Mouse (Mus musculus) heart, embryonic 14.5 days (tissue): Measurements from ENCODE around the gene Grm7. TPM values are rescaled to one million over a fixed set of nuclear protein-coding genes. Genes with fewer than 3 reads are reported as not detected.

Experiments used
- ATAC-seq: fragments of 200-750 bp; cut with Nextera tagmentation; 2 replicates; pipeline ENCODE4 v1.8.0; 2017; ENCODE audit warnings: low read depth, moderate TSS enrichment; ENCODE audit not compliant: insufficient number of reproducible peaks, insufficient read depth, low FRiP score
- H3K27ac ChIP-seq, 2 experiments: fragments of 200-500 bp in 1 of 2; fragments of 300-500 bp in 1 of 2; sonication (generic) in 1 of 2; replicated peaks in 1 of 2; 2 replicates each; pipeline ENCODE4 v1.5.1; 2012 to 2014; ENCODE audit warnings: low read depth in 2 of 2, low read length in 2 of 2, control low read depth in 1 of 2, mild to moderate bottlenecking in 1 of 2, mixed read lengths in 1 of 2; ENCODE audit not compliant: control insufficient read depth in 1 of 2, insufficient read depth in 1 of 2
- H3K27me3 ChIP-seq: fragments of 300-500 bp; sonication (generic); 2 replicates; pipeline ENCODE4 v1.6.1; 2014; ENCODE audit warnings: mild to moderate bottlenecking, low read length, control low read depth; ENCODE audit not compliant: control insufficient read depth, insufficient read depth
- H3K36me3 ChIP-seq: fragments of 300-500 bp; sonication (generic); 2 replicates; pipeline ENCODE4 v1.6.1; 2014; ENCODE audit warnings: mild to moderate bottlenecking, control low read depth, low read length, mixed read lengths; ENCODE audit not compliant: control insufficient read depth, insufficient read depth
- H3K4me1 ChIP-seq, 2 experiments: fragments of 200-500 bp in 1 of 2; fragments of 300-500 bp in 1 of 2; sonication (generic) in 1 of 2; 2 replicates each; pipeline ENCODE4 v1.6.1; 2012 to 2014; ENCODE audit warnings: low read length in 2 of 2, control low read depth in 1 of 2, mixed read lengths in 1 of 2; ENCODE audit not compliant: control insufficient read depth in 2 of 2, insufficient read depth in 2 of 2
- H3K4me2 ChIP-seq: fragments of 300-500 bp; sonication (generic); 2 replicates; pipeline ENCODE4 v1.6.1; 2014; ENCODE audit warnings: mild to moderate bottlenecking, low read length
- H3K4me3 ChIP-seq, 2 experiments: fragments of 200-500 bp in 1 of 2; fragments of 300-500 bp in 1 of 2; sonication (generic) in 1 of 2; 2 replicates each; pipeline ENCODE4 v1.5.1; 2012 to 2014; ENCODE audit warnings: low read length in 2 of 2, mild to moderate bottlenecking in 2 of 2, control low read depth in 1 of 2, low read depth in 1 of 2, moderate library complexity in 1 of 2; ENCODE audit not compliant: control insufficient read depth in 1 of 2, insufficient read depth in 1 of 2
- H3K9ac ChIP-seq: fragments of 300-500 bp; sonication (generic); 2 replicates; pipeline ENCODE4 v1.6.1; 2014; ENCODE audit warnings: mild to moderate bottlenecking, low read length
- H3K9me3 ChIP-seq: fragments of 300-500 bp; sonication (generic); 2 replicates; pipeline ENCODE4 v1.6.1; 2016; ENCODE audit warnings: low read length, control low read depth; ENCODE audit not compliant: control insufficient read depth
- WGBS: fragments of 180-500 bp; shearing (Covaris S2); extraction: QIAGEN DNeasy Blood & Tissue Kit; methylation state at CpG from one replicate; pipeline ENCODE4 v1.1.7; 2014; 5-methylcytosine and 5-hydroxymethylcytosine counted together
- polyA plus RNA-seq: library from polyadenylated mRNA; unstranded; fragments of >200 nt; fragmentation: Nextera tagmentation; extraction: Ambion mirVana; gene quantifications from 2 replicates; pipeline ENCODE4 v1.2.1, GENCODE M21; 2014

Gene Grm7
- polyA plus RNA-seq, 1 experiment from 2014 or later: 0.73 TPM

DNA sequence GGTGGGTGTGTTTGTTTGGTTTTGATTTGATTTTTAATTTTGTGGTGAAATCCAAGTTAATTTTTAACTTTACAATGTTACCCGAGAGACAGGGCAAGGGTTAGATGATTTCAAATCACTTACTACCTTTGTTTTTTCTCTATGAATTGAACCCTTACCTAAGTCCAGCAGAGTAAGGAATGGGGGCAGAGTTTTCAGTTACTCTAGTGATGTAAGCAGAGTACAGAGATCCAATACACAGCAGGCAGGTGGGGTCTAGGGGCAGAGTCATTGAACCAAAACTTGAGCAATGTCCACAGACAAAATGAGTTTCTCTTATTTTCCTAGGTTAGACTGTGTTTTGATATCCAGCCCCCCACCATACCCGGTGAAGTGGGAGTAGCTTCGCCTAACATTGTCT is 723.2 kb downstream of the Grm7 start:
- H3K27ac ChIP-seq: no peak overlapping the region
- no peak overlapping the region for H3K4me2 ChIP-seq
- no peaks in the 10 kb centered on the region for H3K9me3 ChIP-seq
- WGBS: 76% methylated on average over 3 of the region's 3 CpGs
- H3K9ac ChIP-seq: no peak overlapping the region
- no peaks in the 10 kb centered on the region for H3K27me3 ChIP-seq
- H3K4me1 ChIP-seq: 0 out of 4 replicates have a peak, but pooled peaks cover 0 to 8% of the 10 kb centered on the region in 2 experiments
- ATAC-seq: no peak
- H3K36me3 ChIP-seq: no peaks in the 10 kb centered on the region
- H3K4me3 ChIP-seq: no peak overlapping the region

DNA sequence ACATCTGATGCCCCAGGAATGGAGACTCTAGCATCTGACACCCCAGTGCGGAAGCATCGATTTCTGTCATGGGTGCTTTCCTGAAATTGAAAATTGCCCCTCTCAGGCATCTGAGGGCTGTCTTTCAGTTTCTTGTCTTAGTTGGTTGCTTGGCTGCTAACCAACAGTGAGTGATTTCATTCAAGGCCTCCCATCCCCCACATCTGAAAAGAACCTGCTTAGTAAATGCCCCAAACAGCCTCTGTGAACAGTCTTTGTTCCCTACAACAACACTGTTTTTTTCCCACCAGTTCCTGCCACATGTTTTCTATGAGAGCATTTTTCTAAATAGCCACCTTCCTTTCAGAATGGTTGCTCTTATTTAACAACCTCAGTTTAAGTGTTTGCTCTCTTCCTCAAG is 723.6 kb downstream of the Grm7 start:
- Histone ChIP-seq H3K9ac (no peak overlapping the region), H3K9me3 (no peaks in the 10 kb centered on the region), H3K4me1 (0 out of 4 replicates have a peak, but pooled peaks cover 0 to 8% of the 10 kb centered on the region in 2 experiments), H3K36me3 (no peaks in the 10 kb centered on the region), H3K4me3 (no peak overlapping the region), H3K27me3 (no peaks in the 10 kb centered on the region), H3K4me2 (no peak overlapping the region), H3K27ac (no peak overlapping the region)
- WGBS: 92% methylated on average over 2 of the region's 2 CpGs
- no peak for ATAC-seq

DNA sequence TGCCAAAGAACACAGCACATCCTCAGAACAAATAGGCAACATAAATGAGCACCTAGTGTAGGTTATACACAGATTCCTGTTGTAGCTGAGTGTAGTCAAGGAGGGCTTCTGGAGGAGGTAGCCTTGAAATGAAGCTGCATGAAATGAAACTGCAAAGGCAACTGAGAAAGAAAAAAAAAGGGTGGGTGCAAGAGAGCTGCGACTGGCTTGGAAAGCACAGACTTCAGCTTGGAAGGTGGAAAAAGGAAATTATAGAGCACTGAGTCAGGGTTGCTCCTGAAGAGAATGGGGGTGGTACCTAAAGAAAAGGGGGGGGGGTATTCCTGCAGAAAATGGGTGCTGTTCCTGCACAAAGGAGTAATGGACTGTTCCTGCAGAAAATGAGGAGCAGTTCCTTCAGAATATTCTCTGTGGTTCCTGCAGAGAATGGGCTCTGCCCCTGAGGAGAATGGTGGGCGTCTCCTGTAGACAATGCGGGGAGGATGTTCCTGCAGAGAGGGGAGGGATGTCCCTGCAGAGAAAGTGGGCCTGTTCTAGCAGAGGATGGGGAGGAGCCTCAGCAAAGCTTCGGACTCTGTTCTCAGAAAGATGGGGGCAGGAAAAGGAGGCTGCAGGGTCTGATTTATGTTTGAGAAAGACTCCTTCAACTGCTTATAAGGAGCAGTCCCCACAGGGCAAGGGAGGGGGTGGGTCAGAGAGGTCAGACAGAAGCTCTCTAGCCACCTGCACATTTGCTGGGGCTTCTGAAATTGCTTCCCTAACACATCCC is 726.4 kb downstream of the Grm7 start:
- H3K27me3 ChIP-seq: no peaks in the 10 kb centered on the region
- no peaks in the 10 kb centered on the region for H3K36me3 ChIP-seq
- no peak overlapping the region for H3K27ac ChIP-seq
- no peak for ATAC-seq
- H3K4me2 ChIP-seq: no peak overlapping the region
- no peak overlapping the region for H3K9ac ChIP-seq
- H3K4me3 ChIP-seq: no peak overlapping the region
- H3K9me3 ChIP-seq: no peaks in the 10 kb centered on the region
- WGBS: 25% methylated on average over 4 of the region's 4 CpGs
- 0 out of 4 replicates have a peak, but pooled peaks cover 0 to 8% of the 10 kb centered on the region in 2 experiments for H3K4me1 ChIP-seq

DNA sequence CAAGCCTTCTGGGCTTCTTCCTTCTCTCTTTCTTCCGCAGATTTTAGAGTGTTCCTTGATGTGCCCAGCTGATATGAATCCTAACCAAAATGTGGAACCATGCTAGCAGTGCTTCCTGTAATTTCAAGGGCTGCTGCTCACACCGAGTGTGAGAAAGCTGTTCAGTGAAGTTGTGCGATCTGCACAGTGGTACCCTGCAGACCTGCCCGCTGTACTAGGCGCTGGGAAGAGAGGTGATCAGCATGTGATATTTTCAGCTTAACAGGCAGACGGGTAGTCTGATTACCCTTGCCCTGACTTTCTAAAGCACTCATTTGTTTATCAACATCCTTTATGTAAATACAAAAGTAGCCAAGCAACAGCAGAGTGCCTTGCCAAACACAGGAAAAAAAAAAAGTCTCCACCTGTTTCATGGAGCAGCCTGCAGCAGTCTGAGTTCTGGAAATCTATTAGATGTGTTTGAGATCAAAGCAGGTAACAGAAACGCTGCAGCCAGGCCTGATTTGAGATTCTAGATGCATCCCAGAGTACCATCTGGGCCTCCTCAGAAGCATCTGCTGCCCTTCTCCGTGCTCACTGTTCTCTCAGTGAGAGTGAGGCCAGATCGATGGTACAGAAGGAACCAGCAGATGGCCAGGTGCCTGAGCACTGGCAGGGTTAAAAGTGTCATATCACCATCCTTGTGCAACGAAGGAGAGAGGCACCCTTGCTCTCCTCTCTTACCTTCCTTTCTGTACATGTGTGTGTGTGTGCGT is 727.4 kb downstream of the Grm7 start:
- H3K9me3 ChIP-seq: no peaks in the 10 kb centered on the region
- H3K4me3 ChIP-seq: no peak overlapping the region
- 35% methylated on average over 11 of the region's 11 CpGs for WGBS
- no peak overlapping the region for H3K27ac ChIP-seq
- ATAC-seq: no peak
- H3K4me2 ChIP-seq: peak overlapping the region; percentile 29
- 0 out of 4 replicates have a peak, but pooled peaks cover 0 to 8% of the 10 kb centered on the region in 2 experiments for H3K4me1 ChIP-seq
- H3K36me3 ChIP-seq: no peaks in the 10 kb centered on the region
- no peaks in the 10 kb centered on the region for H3K27me3 ChIP-seq
- H3K9ac ChIP-seq: no peak overlapping the region

DNA sequence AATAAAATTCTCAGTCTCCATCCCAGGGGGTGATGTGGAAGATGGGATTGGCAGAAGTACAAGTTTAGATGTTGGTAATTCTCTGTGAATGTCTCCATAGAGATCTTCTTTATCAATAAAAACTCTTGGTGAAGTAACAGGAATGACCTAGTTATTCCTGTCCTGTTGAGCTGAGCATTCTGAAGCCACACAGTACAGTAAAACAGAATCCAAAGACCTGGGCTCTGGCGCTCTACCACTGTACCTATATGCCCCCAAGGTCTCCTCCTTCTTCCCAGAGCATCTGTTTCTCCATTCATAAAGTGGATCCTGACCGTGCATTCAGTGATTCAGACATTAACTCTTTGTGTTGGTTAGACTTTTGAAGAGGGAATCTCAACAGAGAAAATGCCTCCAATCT is 735.3 kb downstream of the Grm7 start:
- Histone ChIP-seq H3K9me3 (no peaks in the 10 kb centered on the region), H3K27me3 (no peaks in the 10 kb centered on the region), H3K4me1 (no peaks in the 10 kb centered on the region), H3K4me3 (no peak overlapping the region), H3K9ac (no peak overlapping the region), H3K36me3 (no peaks in the 10 kb centered on the region), H3K4me2 (no peak overlapping the region), H3K27ac (no peak overlapping the region)
- ATAC-seq: no peak
- WGBS: 70% methylated on average over 2 of the region's 2 CpGs

DNA sequence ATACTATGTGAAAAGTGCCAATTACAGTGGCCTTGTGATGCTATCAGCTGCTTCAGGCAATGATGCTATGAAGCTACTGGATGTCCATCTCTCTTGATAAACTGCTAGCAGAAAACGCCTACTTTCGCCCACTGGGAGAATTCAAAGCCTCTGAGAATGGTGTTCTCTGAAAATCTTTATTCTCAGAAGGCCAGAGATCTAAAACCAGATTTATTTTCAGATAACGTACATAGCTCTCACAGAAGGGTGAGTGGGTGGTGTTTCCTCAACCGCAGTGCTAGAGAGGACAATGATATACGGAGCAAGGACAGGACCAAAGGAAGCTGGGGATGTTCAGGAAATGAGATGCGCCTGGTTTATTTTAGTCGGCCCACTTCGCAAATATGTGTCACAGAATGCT is 763.4 kb downstream of the Grm7 start:
- no peaks in the 10 kb centered on the region for H3K27me3 ChIP-seq
- H3K4me1 ChIP-seq: no peaks in the 10 kb centered on the region
- no peak overlapping the region for H3K4me3 ChIP-seq
- no peak overlapping the region for H3K27ac ChIP-seq
- whole genome bisulfite sequencing: 82% methylated on average over 8 of the region's 8 CpGs
- no peaks in the 10 kb centered on the region for H3K9me3 ChIP-seq
- H3K4me2 ChIP-seq: no peak overlapping the region
- no peaks in the 10 kb centered on the region for H3K36me3 ChIP-seq
- no peak for ATAC-seq
- no peak overlapping the region for H3K9ac ChIP-seq

DNA sequence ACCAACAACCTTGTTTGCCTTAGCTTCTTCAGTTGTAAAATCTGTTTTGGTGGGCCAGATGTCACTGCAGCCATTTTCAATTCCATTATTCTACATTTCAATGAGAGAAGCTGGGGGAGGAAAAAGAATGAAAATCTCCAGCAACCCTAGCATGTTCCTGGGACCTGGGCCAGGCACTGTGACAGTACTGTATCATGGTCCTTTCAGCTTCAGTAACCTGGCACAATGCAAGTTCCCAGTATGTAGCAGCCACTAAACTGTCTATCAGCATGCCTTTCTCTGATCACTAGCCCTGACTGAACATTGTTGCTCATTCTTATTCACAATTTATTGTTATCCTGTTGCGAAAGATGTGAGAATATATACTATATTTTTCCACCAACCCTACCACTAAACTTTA is 779.4 kb downstream of the Grm7 start:
- no peaks in the 10 kb centered on the region for H3K36me3 ChIP-seq
- H3K27me3 ChIP-seq: no peaks in the 10 kb centered on the region
- no peak overlapping the region for H3K4me3 ChIP-seq
- no peaks in the 10 kb centered on the region for H3K4me1 ChIP-seq
- no peak for ATAC-seq
- no peak overlapping the region for H3K9ac ChIP-seq
- no peak overlapping the region for H3K27ac ChIP-seq
- H3K4me2 ChIP-seq: no peak overlapping the region
- 76% methylated on average over 1 of the region's 1 CpGs for WGBS
- no peaks in the 10 kb centered on the region for H3K9me3 ChIP-seq
